Mouse (Mus musculus) MEL (cell line): ENCODE results near the gene Ntn3.

ENCODE experiments used
- CTCF ChIP-seq, 3 experiments: IDR thresholded peaks in 2 of 3; conservative IDR thresholded peaks in 1 of 3; 2 replicates each; pipeline ENCODE4 v1.5.1; 2011 to 2012; ENCODE audit warnings: low read length in 3 of 3, low read depth in 2 of 3, mild to moderate bottlenecking in 2 of 3, improper control_type of control experiment in 1 of 3, inconsistent platforms in 1 of 3, mixed read lengths in 1 of 3, moderate library complexity in 1 of 3; ENCODE audit not compliant: control insufficient read depth in 1 of 3, insufficient read depth in 1 of 3, poor library complexity in 1 of 3, severe bottlenecking in 1 of 3
- ETS1 ChIP-seq: IDR thresholded peaks from 2 replicates; pipeline ENCODE4 v1.6.1; 2012; ENCODE audit warnings: low read depth, mild to moderate bottlenecking, inconsistent platforms, low read length, improper control_type of control experiment, moderate library complexity
- KAT2A ChIP-seq: conservative IDR thresholded peaks from 2 replicates; pipeline ENCODE4 v1.6.1; 2012; ENCODE audit warnings: low read depth, low read length, improper control_type of control experiment, inconsistent platforms
- MYB ChIP-seq: IDR thresholded peaks from 2 replicates; pipeline ENCODE4 v1.6.1; 2011; ENCODE audit warnings: mild to moderate bottlenecking, low read depth, low read length, improper control_type of control experiment
- POLR2A ChIP-seq, 2 experiments: IDR thresholded peaks; 2 replicates each; pipeline ENCODE4 v1.6.1; 2011 to 2012; ENCODE audit warnings: low read length in 2 of 2, mild to moderate bottlenecking in 2 of 2, control low read depth in 1 of 2, improper control_type of control experiment in 1 of 2, low read depth in 1 of 2, moderate library complexity in 1 of 2; ENCODE audit not compliant: control insufficient read depth in 1 of 2, insufficient read depth in 1 of 2, poor library complexity in 1 of 2
- SMC3 ChIP-seq: IDR thresholded peaks from 2 replicates; pipeline ENCODE4 v1.6.1; 2011; ENCODE audit warnings: low read depth, low read length, improper control_type of control experiment

DNA sequence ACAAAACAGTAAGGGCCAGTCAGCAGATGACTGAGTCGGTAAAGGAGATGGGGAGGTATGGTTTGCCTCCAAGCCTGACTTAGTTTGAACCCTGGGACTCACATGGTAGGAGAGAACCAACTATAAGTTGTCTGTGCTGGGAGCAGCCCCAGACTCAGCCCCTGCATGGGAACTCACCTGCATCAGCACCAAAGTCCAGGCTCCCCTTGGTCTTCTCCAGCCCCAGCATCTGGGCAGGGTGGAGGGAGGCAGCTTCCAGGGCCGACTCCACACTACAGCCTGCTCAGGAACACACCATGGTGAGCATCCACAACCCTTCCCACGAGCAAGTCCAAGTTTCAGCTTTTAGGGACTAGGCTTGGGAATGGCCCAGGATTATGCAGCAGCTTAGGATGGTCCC, 52.9 kb downstream of the Ntn3 start:
- TF ChIP-seq CTCF (IDR thresholded peaks at IDR 0.05 in 2 of 3, conservative IDR thresholded peaks at IDR 0.05 in 1 of 3; ENCODE audit: control insufficient read depth in 1 of 3, insufficient read depth in 1 of 3, low read depth in 2 of 3, low read length in 3 of 3, poor library complexity in 1 of 3, severe bottlenecking in 1 of 3) (no peak), KAT2A (no peak), POLR2A (IDR thresholded peaks at IDR 0.05; ENCODE audit: control insufficient read depth in 1 of 2, insufficient read depth in 1 of 2, low read depth in 1 of 2, low read length in 2 of 2, poor library complexity in 1 of 2) (no peak), MYB (no peak), SMC3 (no peak), ETS1 (no peak)
